Mouse (Mus musculus): ENCODE data around the gene Myo1e. TPM values are rescaled to one million over a fixed set of nuclear protein-coding genes. Genes with fewer than 3 reads are reported as not detected.
A peak's percentile ranks its signal among the peaks of the same experiment; 100 is the strongest.

The Myo1e gene
- polyA plus RNA-seq (2016; fragmentation: Nextera tagmentation; extraction: Ambion mirVana) = 13.3 and 18.9 TPM in 2 replicates

GRCm38 (mm10) chr9:70207151-70207831 lies at the start of gene Myo1e:
TSS of gene Myo1e (plus strand) at chr9:70207350.
- peak; percentile 85 for DNase-seq (ENCODE audit: low spot score)
- Histone ChIP-seq H3K4me3 (peak within 1 kb of the TSS; percentile 86), H3K9me3 (replicated peaks) (no peaks in the 10 kb centered on the region), H3K36me3 (no peaks in the 10 kb centered on the region), H3K4me1 (peaks cover 26% of the 10 kb centered on the region), H3K27me3 (ENCODE audit: low read depth, poor library complexity, severe bottlenecking) (no peaks in the 10 kb centered on the region), H3K27ac (peak within 1 kb of the TSS; percentile 92)
- under 1% methylated on average over 43 of the region's 43 CpGs for WGBS

- Histone ChIP-seq H3K27ac (no peak overlapping the region), H3K4me3 (no peak overlapping the region), H3K27me3 (ENCODE audit: low read depth, poor library complexity, severe bottlenecking) (no peaks in the 10 kb centered on the region), H3K9me3 (replicated peaks) (no peaks in the 10 kb centered on the region), H3K4me1 (0 out of 2 replicates have a peak, but pooled peaks cover 1% of the 10 kb centered on the region), H3K36me3 (no peaks in the 10 kb centered on the region)
- DNase-seq (ENCODE audit: low spot score) = no peak
- WGBS = 83% methylated on average over 10 of the region's 10 CpGs
Measured at GRCm38 (mm10) chr9:70160071-70160470, 47.1 kb upstream of the Myo1e start.

GRCm38 (mm10) chr9:70168973-70169372 lies 38.2 kb upstream of the Myo1e start:
- Histone ChIP-seq H3K4me1 (no peaks in the 10 kb centered on the region), H3K27ac (no peak overlapping the region), H3K4me3 (no peak overlapping the region), H3K36me3 (no peaks in the 10 kb centered on the region), H3K27me3 (ENCODE audit: low read depth, poor library complexity, severe bottlenecking) (no peaks in the 10 kb centered on the region), H3K9me3 (replicated peaks) (no peaks in the 10 kb centered on the region)
- DNase-seq (ENCODE audit: low spot score) = no peak
- 86% methylated on average over 7 of the region's 7 CpGs for WGBS

- Histone ChIP-seq H3K36me3 (no peaks in the 10 kb centered on the region), H3K4me3 (no peak overlapping the region), H3K9me3 (replicated peaks) (no peaks in the 10 kb centered on the region), H3K27me3 (ENCODE audit: low read depth, poor library complexity, severe bottlenecking) (no peaks in the 10 kb centered on the region), H3K4me1 (peaks cover 9% of the 10 kb centered on the region; the same call in 1 of the 2 replicates), H3K27ac (no peak overlapping the region)
- WGBS = 62% methylated on average over 4 of the region's 4 CpGs
- no peak for DNase-seq (ENCODE audit: low spot score)
Measured at GRCm38 (mm10) chr9:70174291-70174848, 32.8 kb upstream of the Myo1e start.

GRCm38 (mm10) chr9:70174896-70175295 lies 32.3 kb upstream of the Myo1e start:
- 59% methylated on average over 6 of the region's 6 CpGs for WGBS
- no peak overlapping the region for H3K27ac ChIP-seq

GRCm38 (mm10) chr9:70176291-70176690 lies 30.9 kb upstream of the Myo1e start:
- Histone ChIP-seq H3K36me3 (no peaks in the 10 kb centered on the region), H3K27me3 (ENCODE audit: low read depth, poor library complexity, severe bottlenecking) (no peaks in the 10 kb centered on the region), H3K4me1 (peaks cover 14% of the 10 kb centered on the region), H3K27ac (no peak overlapping the region), H3K4me3 (no peak overlapping the region), H3K9me3 (replicated peaks) (no peaks in the 10 kb centered on the region)
- WGBS = 78% methylated on average over 3 of the region's 3 CpGs
- DNase-seq (ENCODE audit: low spot score) = no peak

More at GRCm38 (mm10) chr9:70174896-70175295, 32.3 kb upstream of the Myo1e start:
- Histone ChIP-seq H3K9me3 (replicated peaks) (no peaks in the 10 kb centered on the region), H3K4me3 (no peak overlapping the region), H3K4me1 (peaks cover 9% of the 10 kb centered on the region; the same call in 1 of the 2 replicates), H3K27me3 (ENCODE audit: low read depth, poor library complexity, severe bottlenecking) (no peaks in the 10 kb centered on the region), H3K36me3 (no peaks in the 10 kb centered on the region)
- DNase-seq (ENCODE audit: low spot score) = no peak

- WGBS = 60% methylated on average over 12 of the region's 12 CpGs
- no peak overlapping the region for H3K4me3 ChIP-seq
Measured at GRCm38 (mm10) chr9:70181719-70182118, 25.4 kb upstream of the Myo1e start.

GRCm38 (mm10) chr9:70182639-70183038 lies 24.5 kb upstream of the Myo1e start:
- H3K27me3 ChIP-seq (ENCODE audit: low read depth, poor library complexity, severe bottlenecking) = no peaks in the 10 kb centered on the region
- WGBS = 77% methylated on average over 7 of the region's 7 CpGs

More at GRCm38 (mm10) chr9:70181719-70182118, 25.4 kb upstream of the Myo1e start:
- DNase-seq (ENCODE audit: low spot score) = no peak
- Histone ChIP-seq H3K27ac (0 out of 2 replicates have a peak overlapping the region, but pooled peaks have one; percentile 7), H3K27me3 (ENCODE audit: low read depth, poor library complexity, severe bottlenecking) (no peaks in the 10 kb centered on the region), H3K36me3 (no peaks in the 10 kb centered on the region), H3K9me3 (replicated peaks) (no peaks in the 10 kb centered on the region), H3K4me1 (peaks cover 17% of the 10 kb centered on the region)

GRCm38 (mm10) chr9:70192336-70192735 lies 14.8 kb upstream of the Myo1e start:
- H3K9me3 ChIP-seq (replicated peaks) = no peaks in the 10 kb centered on the region
- no peaks in the 10 kb centered on the region for H3K4me1 ChIP-seq
- no peaks in the 10 kb centered on the region for H3K36me3 ChIP-seq
- no peak for DNase-seq (ENCODE audit: low spot score)
- WGBS = 90% methylated on average over 5 of the region's 5 CpGs
- H3K27ac ChIP-seq = no peak overlapping the region
- no peak overlapping the region for H3K4me3 ChIP-seq
- no peaks in the 10 kb centered on the region for H3K27me3 ChIP-seq (ENCODE audit: low read depth, poor library complexity, severe bottlenecking)

More at GRCm38 (mm10) chr9:70182639-70183038, 24.5 kb upstream of the Myo1e start:
- H3K4me1 ChIP-seq = peaks cover 17% of the 10 kb centered on the region
- H3K4me3 ChIP-seq = no peak overlapping the region
- DNase-seq (ENCODE audit: low spot score) = no peak
- H3K36me3 ChIP-seq = no peaks in the 10 kb centered on the region
- H3K27ac ChIP-seq = peak overlapping the region; percentile 40; the same call in 1 of the 2 replicates
- no peaks in the 10 kb centered on the region for H3K9me3 ChIP-seq (replicated peaks)

- no peak overlapping the region for H3K27ac ChIP-seq
- H3K4me1 ChIP-seq = no peaks in the 10 kb centered on the region
- no peak overlapping the region for H3K4me3 ChIP-seq
- 87% methylated on average over 11 of the region's 11 CpGs for WGBS
- DNase-seq (ENCODE audit: low spot score) = no peak
- no peaks in the 10 kb centered on the region for H3K36me3 ChIP-seq
- no peaks in the 10 kb centered on the region for H3K27me3 ChIP-seq (ENCODE audit: low read depth, poor library complexity, severe bottlenecking)
- no peaks in the 10 kb centered on the region for H3K9me3 ChIP-seq (replicated peaks)
Measured at GRCm38 (mm10) chr9:70194622-70195021, 12.5 kb upstream of the Myo1e start.

GRCm38 (mm10) chr9:70196956-70197659 lies 10.0 kb upstream of the Myo1e start:
- no peak for DNase-seq (ENCODE audit: low spot score)
- Histone ChIP-seq H3K27ac (no peak overlapping the region), H3K4me1 (no peaks in the 10 kb centered on the region), H3K36me3 (no peaks in the 10 kb centered on the region), H3K27me3 (ENCODE audit: low read depth, poor library complexity, severe bottlenecking) (no peaks in the 10 kb centered on the region), H3K4me3 (no peak overlapping the region), H3K9me3 (replicated peaks) (no peaks in the 10 kb centered on the region)
- WGBS = 86% methylated on average over 15 of the region's 15 CpGs

- no peaks in the 10 kb centered on the region for H3K27me3 ChIP-seq (ENCODE audit: low read depth, poor library complexity, severe bottlenecking)
- no peaks in the 10 kb centered on the region for H3K36me3 ChIP-seq
- no peak overlapping the region for H3K27ac ChIP-seq
- 90% methylated on average over 8 of the region's 8 CpGs for WGBS
- H3K4me3 ChIP-seq = no peak overlapping the region
- H3K9me3 ChIP-seq (replicated peaks) = no peaks in the 10 kb centered on the region
- no peaks in the 10 kb centered on the region for H3K4me1 ChIP-seq
- no peak for DNase-seq (ENCODE audit: low spot score)
Measured at GRCm38 (mm10) chr9:70197992-70198391, 9.2 kb upstream of the Myo1e start.

- Histone ChIP-seq H3K4me1 (peaks cover 6% of the 10 kb centered on the region; the same call in 1 of the 2 replicates), H3K9me3 (replicated peaks) (no peaks in the 10 kb centered on the region), H3K36me3 (no peaks in the 10 kb centered on the region), H3K27me3 (ENCODE audit: low read depth, poor library complexity, severe bottlenecking) (no peaks in the 10 kb centered on the region), H3K27ac (no peak overlapping the region), H3K4me3 (no peak overlapping the region)
- WGBS = 64% methylated on average over 5 of the region's 5 CpGs
- DNase-seq (ENCODE audit: low spot score) = peak; percentile 72
Measured at GRCm38 (mm10) chr9:70202753-70203152, 4.4 kb upstream of the Myo1e start.

Data from limb, embryonic 10.5 days (tissue).